ENCODE assay signal across 1 mouse cellular context in the genomic region with DNA sequence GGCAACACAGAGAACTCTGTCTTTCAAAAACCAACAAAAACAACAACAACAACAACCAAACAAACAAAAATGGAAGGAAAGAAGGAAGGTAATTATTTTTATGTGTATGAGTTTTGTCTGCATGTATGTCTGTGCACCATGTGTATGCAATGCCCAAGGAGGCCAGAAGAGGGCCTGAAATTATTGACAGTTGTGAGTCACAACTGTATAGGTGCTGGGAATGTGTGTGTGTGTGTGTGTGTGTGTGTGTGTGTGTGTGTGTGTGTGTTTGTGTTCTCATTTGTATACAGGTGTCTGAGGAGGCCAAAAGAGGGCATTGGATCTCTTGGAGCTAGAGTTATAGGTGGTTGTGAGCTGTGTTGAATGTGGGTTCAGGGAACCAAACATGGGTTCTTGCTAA.
TF ChIP-seq lines count a peak whose summit lies in the region.

No protein-coding gene starts in this region.

TF ChIP-seq in MEL, 35 proteins besides CTCF, POLR2A, EP300 and RAD21:
- TF ChIP-seq ZC3H11A (IDR thresholded peaks at IDR 0.05; ENCODE audit: low read depth, low read length) (no peak), TCF12 (IDR thresholded peaks at IDR 0.05; ENCODE audit: low read depth, low read length) (no peak), E2F4 (IDR thresholded peaks at IDR 0.05; ENCODE audit: borderline replicate concordance, low read depth, low read length) (no peak), GATA1 (IDR thresholded peaks at IDR 0.05; ENCODE audit: low read depth, low read length) (no peak), KAT2A (conservative IDR thresholded peaks at IDR 0.05; ENCODE audit: low read depth, low read length) (no peak), ZKSCAN1 (IDR thresholded peaks at IDR 0.05; ENCODE audit: low read depth, low read length) (no peak), UBTF (IDR thresholded peaks at IDR 0.05; ENCODE audit: borderline replicate concordance, insufficient read depth, low read depth, low read length) (no peak), MYB (IDR thresholded peaks at IDR 0.05; ENCODE audit: low read depth, low read length) (no peak), ZNF384 (IDR thresholded peaks at IDR 0.05; ENCODE audit: low read depth, low read length) (no peak), MYC (IDR thresholded peaks at IDR 0.05; ENCODE audit: low read depth, low read length) (no peak), NELFE (IDR thresholded peaks at IDR 0.05; ENCODE audit: low read depth, low read length) (no peak), JUND (IDR thresholded peaks at IDR 0.05; ENCODE audit: low read depth, low read length) (no peak), MEF2A (IDR thresholded peaks at IDR 0.05; ENCODE audit: extremely low read depth, insufficient replicate concordance, low read depth, low read length, poor library complexity, severe bottlenecking) (no peak), TBP (IDR thresholded peaks at IDR 0.05; ENCODE audit: low read depth, low read length) (no peak), HCFC1 (IDR thresholded peaks at IDR 0.05; ENCODE audit: low read depth, low read length) (no peak), CHD1 (IDR thresholded peaks at IDR 0.05; ENCODE audit: low read depth, low read length) (no peak), POLR2AphosphoS2 (IDR thresholded peaks at IDR 0.05; ENCODE audit: low read length) (no peak), SMC3 (IDR thresholded peaks at IDR 0.05; ENCODE audit: low read depth, low read length) (no peak), MAZ (IDR thresholded peaks at IDR 0.05; ENCODE audit: low read depth, low read length) (no peak), GABPA (IDR thresholded peaks at IDR 0.05; ENCODE audit: low read depth, low read length) (no peak)
